In the genomic region with DNA sequence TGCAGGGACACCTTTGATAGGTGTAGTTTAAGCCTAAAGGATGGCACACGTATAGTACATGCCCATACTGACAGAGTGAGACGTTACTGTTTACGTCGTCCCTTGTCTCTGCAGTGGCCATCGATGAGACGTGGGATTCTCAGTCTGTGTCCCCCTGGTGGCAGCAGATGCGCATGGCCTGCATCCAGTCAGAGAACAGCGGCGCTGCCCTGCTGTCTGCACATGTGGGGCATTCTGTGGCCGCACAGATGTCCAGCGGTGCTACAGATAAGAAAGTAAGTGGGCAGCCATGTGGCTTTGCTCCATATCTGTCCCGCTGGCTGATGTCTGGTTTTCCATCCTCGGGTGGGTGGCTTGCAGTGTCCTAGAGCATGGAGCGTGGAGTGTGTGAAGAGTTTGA, we compare ENCODE assay signal across 9 mouse cellular contexts. TPM values are rescaled to one million over a fixed set of nuclear protein-coding genes. Genes with fewer than 3 reads are reported as not detected.
A peak's percentile ranks its signal among the peaks of the same experiment; 100 is the strongest.
DNase-seq lines count a peak whose midpoint lies in the region; ATAC-seq and TF ChIP-seq lines count a peak whose summit lies in the region.
"Had no signal": no experiment of that assay in that cellular context is flagged by ENCODE, and none has a peak within 500 bp of the region (broad histone marks: within the 10 kb centered on the region; RNA-seq: fewer than 3 reads in every experiment).

No protein-coding gene starts in this region.

- 65% methylated on average over 14 of the region's 14 CpGs for WGBS in kidney, embryonic 16.5 days

- peak; percentile 50 for TF ChIP-seq CTCF in E14TG2a.4 (conservative IDR thresholded peaks at IDR 0.05; ENCODE audit: low read length)
- peak; percentile 52 for TF ChIP-seq CTCF in Patski (IDR thresholded peaks at IDR 0.05)

- in situ Hi-C loops in Patski (cut with MboI; ENCODE audit: low pct_unique_long_range_greater_than_20kb) = no loop called here

- H3K4me1 ChIP-seq in kidney, embryonic 16.5 days (ENCODE audit: insufficient read depth, low read length) = no peaks in the 10 kb centered on the region
- H3K4me1 ChIP-seq in E14TG2a.4 (replicated peaks; ENCODE audit: low read depth, low read length) = no peaks in the 10 kb centered on the region; the same call in 1 of the 2 replicates
- H3K4me1 ChIP-seq: embryonic facial prominence, embryonic 13.5 days had no signal

- CTCF ChIA-PET in Patski (lab: Charles Lee) = no interaction called here

- 0 out of 2 replicates have a peak, but pooled peaks have one; percentile 12 for ATAC-seq in kidney, embryonic 16.5 days (ENCODE audit: low FRiP score, low TSS enrichment)
- ATAC-seq in Patski = no peak

- no peak overlapping the region for H3K4me3 ChIP-seq in kidney, embryonic 16.5 days (ENCODE audit: low read length)
- no peak overlapping the region for H3K4me3 ChIP-seq in E14TG2a.4 (replicated peaks; ENCODE audit: low read length)
- H3K4me3 ChIP-seq: embryonic facial prominence, embryonic 13.5 days had no signal

- no peak overlapping the region for H3K4me2 ChIP-seq in kidney, embryonic 16.5 days (replicated peaks; ENCODE audit: low read depth, low read length)
- H3K4me2 ChIP-seq: embryonic facial prominence, embryonic 13.5 days had no signal

- intact Hi-C loops in heart, postnatal 14 days (cut with DNase I) = no loop called here

- no peak for DNase-seq in kidney, adult 8-10 months
- DNase-seq in Patski (ENCODE audit: low read depth, low spot score) = no peak
- DNase-seq in heart, postnatal 14 days = peak; percentile 21 to 47
- peak; percentile 29 for DNase-seq in mesoderm, embryonic 11.5 days (ENCODE audit: low read depth, low spot score)
- DNase-seq in c-Kit-positive CD71-positive TER-119-positive erythroid progenitor cells, embryonic 14.5 days (ENCODE audit: low spot score) = no peak
- DNase-seq in gastrocnemius, adult 18-20 months (ENCODE audit: low spot score) = no peak

- peaks cover 52% of the 10 kb centered on the region for H3K36me3 ChIP-seq in kidney, embryonic 16.5 days (ENCODE audit: insufficient read depth, low read length)
- H3K36me3 ChIP-seq in E14TG2a.4 (ENCODE audit: insufficient read depth, low read length) = peaks cover 88% of the 10 kb centered on the region

- H3K27me3 ChIP-seq in kidney, embryonic 16.5 days (ENCODE audit: insufficient read depth, low read length) = no peaks in the 10 kb centered on the region
- H3K27me3 ChIP-seq in E14TG2a.4 (ENCODE audit: insufficient read depth, low read length) = no peaks in the 10 kb centered on the region
- no peaks in the 10 kb centered on the region for H3K27me3 ChIP-seq in Patski
- H3K27me3 ChIP-seq: embryonic facial prominence, embryonic 13.5 days had no signal

- H3K9ac ChIP-seq in kidney, embryonic 16.5 days (replicated peaks; ENCODE audit: low read length) = no peak overlapping the region
- H3K9ac ChIP-seq: embryonic facial prominence, embryonic 13.5 days had no signal

- POLR2A ChIA-PET in Patski (lab: Charles Lee) = no interaction called here

- no peak overlapping the region for H3K27ac ChIP-seq in kidney, embryonic 16.5 days (ENCODE audit: low read length)
- H3K27ac ChIP-seq: embryonic facial prominence, embryonic 13.5 days had no signal

- H3K9me3 ChIP-seq in kidney, embryonic 16.5 days (ENCODE audit: low read length) = no peaks in the 10 kb centered on the region
- no peaks in the 10 kb centered on the region for H3K9me3 ChIP-seq in E14TG2a.4 (ENCODE audit: low read length)
- H3K9me3 ChIP-seq: embryonic facial prominence, embryonic 13.5 days had no signal

RNA-seq across cellular contexts. Expression of a gene that starts 58.6 kb away (rescaled TPM):
- 23.1 and 23.8 TPM in 2 replicates for polyA plus RNA-seq in kidney, embryonic 16.5 days (2015; fragmentation: Nextera tagmentation; extraction: Ambion mirVana)
- 35.2 TPM for polyA plus RNA-seq in Patski (2021)
- total RNA-seq in heart, postnatal 14 days (2021) = 10 to 100 TPM; 21.4 to 22.0 TPM
- total RNA-seq in gastrocnemius, adult 18-20 months (2021) = 10 to 100 TPM; 17.6 to 17.8 TPM

Comparison
In these comparisons a context has a peak if more than half of its experiments do, and no peak if none do; other contexts are left out.
1. DNase-seq: peak in heart, postnatal 14 days (2 of 2) and mesoderm, embryonic 11.5 days (single experiment); none in kidney, adult 8-10 months (0 of 2), Patski (single experiment), c-Kit-positive CD71-positive TER-119-positive erythroid progenitor cells, embryonic 14.5 days (single experiment) and gastrocnemius, adult 18-20 months (single experiment).